Mouse (Mus musculus) embryonic facial prominence, embryonic 14.5 days (tissue): ENCODE measurements around the gene Srd5a1. TPM values are rescaled to one million over a fixed set of nuclear protein-coding genes. Genes with fewer than 3 reads are reported as not detected.

Experiments used
- ATAC-seq: fragments of 200-750 bp; cut with Nextera tagmentation; 2 replicates; pipeline ENCODE4 v1.8.0; 2017; ENCODE audit warnings: low read depth, moderate number of reproducible peaks, moderate TSS enrichment
- DNase-seq: peaks from one replicate; pipeline ENCODE4 v3.0.0-alpha.2; 2015; ENCODE audit warnings: low spot score
- H3K27ac ChIP-seq: fragments of 300-500 bp; sonication (generic); replicated peaks from 2 replicates; pipeline ENCODE4 v1.5.1; 2014; ENCODE audit warnings: low read depth, mild to moderate bottlenecking, low read length, moderate library complexity
- H3K27me3 ChIP-seq: fragments of 300-500 bp; sonication (generic); replicated peaks from 2 replicates; pipeline ENCODE4 v1.6.1; 2014; ENCODE audit warnings: low read length; ENCODE audit not compliant: control insufficient read depth, insufficient read depth
- H3K36me3 ChIP-seq: fragments of 300-500 bp; sonication (generic); 2 replicates; pipeline ENCODE4 v1.6.1; 2014; ENCODE audit warnings: low read length, mixed read lengths; ENCODE audit not compliant: control insufficient read depth, insufficient read depth
- H3K4me1 ChIP-seq: fragments of 300-500 bp; sonication (generic); 2 replicates; pipeline ENCODE4 v1.6.1; 2014; ENCODE audit warnings: antibody characterized with exemption, low read length; ENCODE audit not compliant: control insufficient read depth, insufficient read depth
- H3K4me2 ChIP-seq: fragments of 300-500 bp; sonication (generic); 2 replicates; pipeline ENCODE4 v1.6.1; 2014; ENCODE audit warnings: low read depth, mild to moderate bottlenecking, low read length, moderate library complexity, mixed read lengths
- H3K4me3 ChIP-seq: fragments of 300-500 bp; sonication (generic); 2 replicates; pipeline ENCODE4 v1.5.1; 2014; ENCODE audit warnings: low read depth, mild to moderate bottlenecking, low read length
- H3K9ac ChIP-seq: fragments of 300-500 bp; sonication (generic); 2 replicates; pipeline ENCODE4 v1.6.1; 2014; ENCODE audit warnings: low read depth, mild to moderate bottlenecking, low read length, moderate library complexity, mixed read lengths
- H3K9me3 ChIP-seq: fragments of 300-500 bp; sonication (generic); 2 replicates; pipeline ENCODE4 v1.6.1; 2016; ENCODE audit warnings: low read length; ENCODE audit not compliant: control insufficient read depth
- WGBS: fragments of 180-500 bp; shearing (Covaris S2); extraction: QIAGEN DNeasy Blood & Tissue Kit; methylation state at CpG from one replicate; pipeline ENCODE4 v1.1.7; 2014; 5-methylcytosine and 5-hydroxymethylcytosine counted together
- polyA plus RNA-seq: library from polyadenylated mRNA; unstranded; fragments of >200 nt; fragmentation: Nextera tagmentation; extraction: Ambion mirVana; gene quantifications from 2 replicates; pipeline ENCODE4 v1.2.1, GENCODE M21; 2014

The Srd5a1 gene
- polyA plus RNA-seq, 1 experiment from 2014 or later = 25.9 TPM

DNA sequence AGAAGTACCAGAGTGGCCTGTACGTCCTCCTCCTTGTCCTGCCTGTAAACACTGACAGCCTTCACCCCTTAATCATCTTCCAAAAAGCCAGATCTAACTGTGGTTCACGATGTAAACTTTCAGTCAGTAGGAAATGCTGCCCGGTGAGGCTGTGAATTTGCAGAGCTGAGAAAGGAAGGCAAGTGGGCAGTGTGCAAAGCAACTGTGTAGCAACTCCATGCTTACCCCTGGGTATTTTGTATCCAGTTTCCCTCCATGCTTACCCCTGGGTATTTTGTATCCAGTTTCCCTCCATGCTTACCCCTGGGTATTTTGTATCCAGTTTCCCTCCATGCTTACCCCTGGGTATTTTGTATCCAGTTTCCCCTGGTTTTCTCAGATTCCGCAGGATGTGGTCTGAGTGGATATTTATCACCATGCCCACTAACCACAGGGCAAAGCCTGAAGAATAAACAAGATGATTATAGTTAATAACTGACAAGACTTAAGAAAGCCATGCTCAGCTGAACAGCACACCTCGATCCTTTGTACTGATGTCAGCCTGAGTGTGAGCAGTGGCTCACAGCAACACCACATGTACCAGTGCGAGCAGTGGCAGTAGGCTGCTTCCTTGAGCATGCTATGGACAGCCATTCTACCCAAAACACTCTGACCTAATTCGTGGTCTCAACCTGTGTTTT lies 16.5 kb downstream of the Srd5a1 start:
- 71% methylated on average over 7 of the region's 7 CpGs for WGBS
- Histone ChIP-seq H3K9me3 (no peaks in the 10 kb centered on the region), H3K9ac (no peak overlapping the region), H3K27ac (no peak overlapping the region), H3K4me1 (no peaks in the 10 kb centered on the region), H3K4me2 (no peak overlapping the region), H3K36me3 (no peaks in the 10 kb centered on the region), H3K27me3 (no peaks in the 10 kb centered on the region), H3K4me3 (no peak overlapping the region)
- no peak for DNase-seq
- peak; percentile 35; the same call in 1 of the 2 replicates for ATAC-seq

DNA sequence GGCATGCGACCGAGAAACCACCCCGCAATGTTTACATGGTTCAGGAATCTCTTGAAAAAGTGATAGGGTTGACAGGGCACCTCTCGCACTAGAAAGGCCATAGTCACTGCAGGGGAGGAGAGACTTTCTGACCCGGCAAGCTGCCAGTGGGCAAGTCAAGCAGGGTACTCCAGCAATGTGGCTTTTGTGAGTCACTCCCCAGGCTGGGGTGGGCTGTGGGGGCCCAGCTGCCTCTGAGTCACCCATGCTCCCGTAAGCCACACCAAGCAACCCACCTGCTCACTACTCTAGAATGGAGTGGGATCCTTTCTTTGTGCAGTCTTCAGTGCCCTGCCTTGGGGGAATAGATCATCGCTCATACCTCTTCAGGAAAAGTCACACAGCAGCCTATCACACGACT lies 17.8 kb downstream of the Srd5a1 start:
- 74% methylated on average over 8 of the region's 8 CpGs for WGBS
- no peak overlapping the region for H3K4me2 ChIP-seq

DNA sequence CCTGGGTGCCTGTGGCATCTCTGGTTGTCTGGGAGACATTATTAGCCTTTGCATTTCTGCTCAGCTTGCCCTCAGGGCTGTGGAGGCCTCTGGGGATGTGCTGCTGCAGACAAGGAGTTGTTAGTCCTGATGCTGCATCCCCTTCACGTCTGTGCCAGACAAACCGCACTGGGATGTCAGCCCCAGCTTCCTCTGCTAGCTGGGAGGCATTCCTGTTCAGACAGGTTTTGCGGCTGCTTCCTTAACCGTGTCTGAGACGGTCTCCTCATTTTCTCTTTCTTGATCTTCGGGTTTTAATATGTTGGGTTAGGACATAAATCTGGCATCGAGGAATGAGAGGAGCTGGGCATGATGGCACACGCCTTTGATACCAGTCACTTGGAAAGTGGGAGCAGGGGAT lies 19.0 kb downstream of the Srd5a1 start:
- Histone ChIP-seq H3K27ac (no peak overlapping the region), H3K9ac (no peak overlapping the region), H3K4me1 (no peaks in the 10 kb centered on the region), H3K4me3 (no peak overlapping the region), H3K9me3 (no peaks in the 10 kb centered on the region), H3K4me2 (no peak overlapping the region), H3K36me3 (no peaks in the 10 kb centered on the region), H3K27me3 (no peaks in the 10 kb centered on the region)
- 66% methylated on average over 8 of the region's 8 CpGs for WGBS
- peak; percentile 75; the same call in 1 of the 2 replicates for ATAC-seq
- DNase-seq = peak; percentile 78

More for the DNA sequence above, 17.8 kb downstream of the Srd5a1 start:
- Histone ChIP-seq H3K9me3 (no peaks in the 10 kb centered on the region), H3K27me3 (no peaks in the 10 kb centered on the region), H3K27ac (no peak overlapping the region), H3K36me3 (no peaks in the 10 kb centered on the region), H3K4me1 (no peaks in the 10 kb centered on the region), H3K4me3 (no peak overlapping the region), H3K9ac (no peak overlapping the region)
- no peak for ATAC-seq
- no peak for DNase-seq

DNA sequence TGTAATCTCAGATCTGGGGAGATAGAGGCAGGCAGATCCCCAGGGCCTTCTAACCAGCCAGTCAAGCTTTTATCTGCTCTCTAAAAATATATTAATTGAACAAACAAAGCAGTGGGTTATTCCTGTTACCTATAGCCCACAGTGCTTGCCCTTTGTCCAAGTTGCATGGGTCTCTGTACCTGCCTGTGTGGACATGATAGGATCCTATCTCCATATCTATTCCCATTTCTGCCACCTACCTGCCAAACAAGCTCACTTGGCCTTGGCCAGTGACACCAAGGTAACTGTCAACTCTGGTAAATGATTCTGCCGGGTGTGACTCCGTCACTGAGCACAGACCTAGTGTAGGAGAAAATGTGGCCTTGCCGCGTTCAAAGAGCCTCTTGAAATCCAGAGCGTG lies 19.9 kb downstream of the Srd5a1 start:
- Histone ChIP-seq H3K27me3 (no peaks in the 10 kb centered on the region), H3K36me3 (no peaks in the 10 kb centered on the region), H3K27ac (0 out of 2 replicates have a peak overlapping the region, but pooled peaks have one; percentile 33), H3K4me2 (no peak overlapping the region), H3K9me3 (no peaks in the 10 kb centered on the region), H3K4me1 (no peaks in the 10 kb centered on the region), H3K4me3 (no peak overlapping the region), H3K9ac (no peak overlapping the region)
- no peak for DNase-seq
- ATAC-seq = no peak
- 92% methylated on average over 5 of the region's 5 CpGs for WGBS

DNA sequence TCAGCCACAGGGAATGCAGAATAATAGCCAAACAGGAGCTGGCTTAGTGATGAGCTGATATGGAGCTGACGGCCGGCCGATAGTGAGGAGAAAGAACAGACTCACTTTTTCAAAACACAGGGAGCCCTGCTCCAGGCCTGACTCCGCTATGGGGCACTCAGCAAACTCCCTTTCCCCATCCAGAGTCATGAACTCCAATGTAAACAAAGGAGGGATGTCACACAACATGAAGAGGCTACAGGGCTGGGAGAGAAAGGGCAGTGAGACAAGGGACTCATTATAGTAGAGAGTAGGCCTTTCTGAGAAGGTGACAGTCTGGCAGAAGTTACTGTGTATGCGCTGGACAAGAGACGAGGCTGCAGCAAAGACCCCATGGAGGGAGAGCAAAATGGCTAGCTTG lies 23.0 kb downstream of the Srd5a1 start:
- Histone ChIP-seq H3K27ac (no peak overlapping the region), H3K4me1 (no peaks in the 10 kb centered on the region), H3K9ac (no peak overlapping the region), H3K4me3 (no peak overlapping the region), H3K36me3 (no peaks in the 10 kb centered on the region), H3K4me2 (no peak overlapping the region), H3K27me3 (no peaks in the 10 kb centered on the region), H3K9me3 (no peaks in the 10 kb centered on the region)
- DNase-seq = no peak
- 60% methylated on average over 6 of the region's 6 CpGs for WGBS
- ATAC-seq = no peak

DNA sequence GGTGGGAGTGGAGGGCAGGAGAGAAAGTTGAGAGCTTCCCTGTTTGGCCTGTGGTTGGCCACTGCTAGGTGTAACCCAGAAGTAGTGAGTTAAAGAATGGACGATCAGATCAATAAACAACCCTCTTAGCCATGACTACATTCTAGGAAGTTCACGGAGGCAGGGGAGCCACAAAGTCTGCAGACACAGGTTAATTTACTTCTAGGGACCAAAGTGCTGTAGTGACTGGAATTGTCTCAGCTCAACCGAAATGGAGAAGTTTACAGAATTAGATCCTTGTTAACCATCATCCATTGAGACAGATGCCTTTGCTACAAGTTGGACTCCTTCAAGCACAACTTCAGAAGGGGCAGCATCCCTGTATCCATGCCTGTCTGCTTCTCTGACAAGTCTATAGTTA lies 23.4 kb downstream of the Srd5a1 start:
- Histone ChIP-seq H3K36me3 (no peaks in the 10 kb centered on the region), H3K4me1 (no peaks in the 10 kb centered on the region), H3K27me3 (no peaks in the 10 kb centered on the region), H3K27ac (no peak overlapping the region), H3K4me3 (no peak overlapping the region), H3K9me3 (no peaks in the 10 kb centered on the region), H3K4me2 (no peak overlapping the region), H3K9ac (no peak overlapping the region)
- WGBS = 64% methylated on average over 3 of the region's 3 CpGs
- DNase-seq (no peak), ATAC-seq (no peak)

DNA sequence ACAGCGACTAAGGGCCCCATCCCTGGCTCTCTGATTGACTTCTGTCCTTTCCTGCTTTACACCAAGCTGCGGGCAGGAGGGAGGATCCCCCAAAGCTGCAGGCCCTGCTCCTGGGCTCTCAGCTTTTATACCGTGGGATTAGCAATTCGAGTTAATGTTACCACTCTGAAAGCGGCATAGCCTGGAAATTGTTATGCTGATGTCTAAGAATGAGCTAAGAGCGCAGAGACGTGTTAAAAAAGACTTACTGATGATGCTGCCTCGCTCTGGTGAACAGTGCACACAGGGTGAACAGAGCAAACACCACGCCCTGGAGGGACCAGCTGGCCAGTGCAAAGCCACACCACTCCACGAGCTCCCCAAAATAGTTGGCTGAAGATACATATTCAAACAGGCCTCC lies 24.9 kb downstream of the Srd5a1 start:
- no peak overlapping the region for H3K9ac ChIP-seq
- no peaks in the 10 kb centered on the region for H3K9me3 ChIP-seq
- DNase-seq (no peak), ATAC-seq (no peak)
- no peaks in the 10 kb centered on the region for H3K4me1 ChIP-seq
- WGBS = 63% methylated on average over 10 of the region's 10 CpGs
- no peak overlapping the region for H3K4me2 ChIP-seq
- H3K27me3 ChIP-seq = no peaks in the 10 kb centered on the region
- H3K36me3 ChIP-seq = no peaks in the 10 kb centered on the region
- H3K27ac ChIP-seq = no peak overlapping the region
- no peak overlapping the region for H3K4me3 ChIP-seq

DNA sequence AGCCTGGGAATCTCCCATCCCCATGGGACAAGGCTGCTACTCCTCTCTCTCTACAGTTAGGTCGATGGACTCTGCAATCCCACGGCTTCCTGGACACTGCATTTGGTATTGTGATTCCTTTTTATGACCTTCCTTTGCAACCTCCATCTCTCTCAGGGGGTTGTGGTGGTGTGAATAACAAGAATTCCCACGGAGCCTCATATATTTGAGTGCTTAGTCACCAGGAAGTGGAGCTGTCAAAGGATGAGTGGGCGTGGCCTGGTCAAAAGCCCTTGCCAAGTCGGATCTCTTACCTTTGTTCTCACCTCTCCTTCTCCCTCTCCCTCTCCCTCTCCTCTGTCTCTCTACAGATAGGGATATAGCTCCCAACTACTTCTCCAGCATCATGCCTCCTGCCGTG lies 25.4 kb downstream of the Srd5a1 start:
- Histone ChIP-seq H3K4me1 (no peaks in the 10 kb centered on the region), H3K36me3 (no peaks in the 10 kb centered on the region), H3K9ac (no peak overlapping the region), H3K9me3 (no peaks in the 10 kb centered on the region), H3K27me3 (no peaks in the 10 kb centered on the region), H3K27ac (no peak overlapping the region), H3K4me2 (no peak overlapping the region), H3K4me3 (no peak overlapping the region)
- DNase-seq = peak; percentile 44
- ATAC-seq = no peak
- 61% methylated on average over 6 of the region's 6 CpGs for WGBS

DNA sequence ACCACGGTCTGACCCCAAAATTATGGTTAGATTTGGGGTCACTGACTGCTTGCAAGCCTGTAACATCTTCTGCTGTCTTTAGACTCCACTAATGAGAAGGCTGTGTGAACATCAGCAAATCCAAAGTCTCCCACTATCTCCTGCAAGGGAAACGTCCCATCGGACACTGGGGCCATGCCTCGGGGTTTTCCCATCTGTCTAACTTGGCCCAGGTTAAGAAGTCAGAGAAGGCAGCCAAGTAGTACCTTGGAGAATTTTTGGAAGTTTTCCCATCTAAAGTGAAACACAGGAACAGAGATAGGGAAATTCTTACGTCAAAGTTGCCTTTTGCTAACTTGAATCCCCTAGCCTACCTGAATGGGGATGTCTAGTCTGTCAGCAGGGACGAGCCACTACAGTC lies 27.7 kb downstream of the Srd5a1 start:
- no peak overlapping the region for H3K27ac ChIP-seq
- no peaks in the 10 kb centered on the region for H3K36me3 ChIP-seq
- no peak for DNase-seq
- no peaks in the 10 kb centered on the region for H3K9me3 ChIP-seq
- no peak overlapping the region for H3K4me3 ChIP-seq
- H3K27me3 ChIP-seq = no peaks in the 10 kb centered on the region
- no peaks in the 10 kb centered on the region for H3K4me1 ChIP-seq
- 83% methylated on average over 6 of the region's 6 CpGs for WGBS
- H3K4me2 ChIP-seq = no peak overlapping the region
- H3K9ac ChIP-seq = no peak overlapping the region
- no peak for ATAC-seq
